Mouse (Mus musculus) MEL (cell line): ENCODE measurements around the gene Pxk. TPM values are rescaled to one million over a fixed set of nuclear protein-coding genes. Genes with fewer than 3 reads are reported as not detected.

Experiments used
- DNase-seq: peaks from one replicate; pipeline ENCODE4 v3.0.0; 2011; ENCODE audit warnings: low read depth, low spot score
- H3K27ac ChIP-seq: 2 replicates; pipeline ENCODE4 v1.5.1; 2012; ENCODE audit warnings: low read depth, mild to moderate bottlenecking, control low read depth, low read length, moderate library complexity; ENCODE audit not compliant: control insufficient read depth
- H3K27me3 ChIP-seq, 2 experiments: fragments of 150-350 bp in 1 of 2; sonication (generic) in 1 of 2; 2 replicates each; pipeline ENCODE4 v1.6.1; 2012; ENCODE audit warnings: low read length in 2 of 2, mild to moderate bottlenecking in 2 of 2, improper control_type of control experiment in 1 of 2, moderate library complexity in 1 of 2; ENCODE audit not compliant: insufficient read depth in 2 of 2, control insufficient read depth in 1 of 2
- H3K36me3 ChIP-seq, 2 experiments: 2 replicates each; pipeline ENCODE4 v1.6.1; 2012 to 2014; ENCODE audit warnings: low read length in 2 of 2, improper control_type of control experiment in 1 of 2, inconsistent platforms in 1 of 2, mild to moderate bottlenecking in 1 of 2; ENCODE audit not compliant: insufficient read depth in 2 of 2, control insufficient read depth in 1 of 2
- H3K4me1 ChIP-seq, 2 experiments: fragments of 150-350 bp in 1 of 2; sonication (generic) in 1 of 2; 2 replicates each; pipeline ENCODE4 v1.6.1; 2012; ENCODE audit warnings: low read length in 2 of 2, improper control_type of control experiment in 1 of 2, mild to moderate bottlenecking in 1 of 2; ENCODE audit not compliant: insufficient read depth in 2 of 2, control insufficient read depth in 1 of 2
- H3K4me3 ChIP-seq, 2 experiments: fragments of 150-350 bp in 1 of 2; sonication (generic) in 1 of 2; 2 replicates each; pipeline ENCODE4 v1.5.1; 2012; ENCODE audit warnings: low read depth in 2 of 2, low read length in 2 of 2, mild to moderate bottlenecking in 2 of 2, moderate library complexity in 2 of 2, control low read depth in 1 of 2, improper control_type of control experiment in 1 of 2; ENCODE audit not compliant: control insufficient read depth in 1 of 2, insufficient read depth in 1 of 2
- H3K79me2 ChIP-seq: 2 replicates; pipeline ENCODE4 v1.6.1; 2012; ENCODE audit warnings: mild to moderate bottlenecking, low read length, moderate library complexity; ENCODE audit not compliant: control insufficient read depth, poor library complexity, insufficient read depth
- H3K9ac ChIP-seq: 2 replicates; pipeline ENCODE4 v1.6.1; 2012; ENCODE audit warnings: low read depth, mild to moderate bottlenecking, control low read depth, low read length, moderate library complexity; ENCODE audit not compliant: control insufficient read depth, poor library complexity, severe bottlenecking
- H3K9me3 ChIP-seq: fragments of 150-350 bp; sonication (generic); replicated peaks from 2 replicates; pipeline ENCODE4 v1.6.1; 2012; ENCODE audit warnings: mild to moderate bottlenecking, low read length, improper control_type of control experiment, moderate library complexity; ENCODE audit not compliant: insufficient read depth
- BHLHE40 ChIP-seq: IDR thresholded peaks from 2 replicates; pipeline ENCODE4 v1.6.1; 2012; ENCODE audit warnings: low read depth, mild to moderate bottlenecking, inconsistent platforms, low read length, improper control_type of control experiment, borderline replicate concordance
- CHD1 ChIP-seq: IDR thresholded peaks from 2 replicates; pipeline ENCODE4 v1.6.1; 2012; ENCODE audit warnings: low read depth, mild to moderate bottlenecking, inconsistent platforms, low read length, improper control_type of control experiment
- CHD2 ChIP-seq: IDR thresholded peaks from 2 replicates; pipeline ENCODE4 v1.6.1; 2011; ENCODE audit warnings: low read length, improper control_type of control experiment
- CTCF ChIP-seq, 3 experiments: IDR thresholded peaks in 2 of 3; conservative IDR thresholded peaks in 1 of 3; 2 replicates each; pipeline ENCODE4 v1.5.1; 2011 to 2012; ENCODE audit warnings: low read length in 3 of 3, low read depth in 2 of 3, mild to moderate bottlenecking in 2 of 3, improper control_type of control experiment in 1 of 3, inconsistent platforms in 1 of 3, mixed read lengths in 1 of 3, moderate library complexity in 1 of 3; ENCODE audit not compliant: control insufficient read depth in 1 of 3, insufficient read depth in 1 of 3, poor library complexity in 1 of 3, severe bottlenecking in 1 of 3
- EP300 ChIP-seq, 2 experiments: IDR thresholded peaks; 2 replicates each; pipeline ENCODE4 v1.6.1; 2011; ENCODE audit warnings: improper control_type of control experiment in 2 of 2, low read length in 2 of 2, low read depth in 1 of 2, mild to moderate bottlenecking in 1 of 2
- ETS1 ChIP-seq: IDR thresholded peaks from 2 replicates; pipeline ENCODE4 v1.6.1; 2012; ENCODE audit warnings: low read depth, mild to moderate bottlenecking, inconsistent platforms, low read length, improper control_type of control experiment, moderate library complexity
- GABPA ChIP-seq: IDR thresholded peaks from 2 replicates; pipeline ENCODE4 v1.6.1; 2012; ENCODE audit warnings: low read depth, mild to moderate bottlenecking, inconsistent platforms, low read length, improper control_type of control experiment, moderate library complexity
- GATA1 ChIP-seq: IDR thresholded peaks from 2 replicates; pipeline ENCODE4 v1.6.1; 2011; ENCODE audit warnings: low read depth, low read length, improper control_type of control experiment
- HCFC1 ChIP-seq: IDR thresholded peaks from 2 replicates; pipeline ENCODE4 v1.6.1; 2012; ENCODE audit warnings: low read depth, mild to moderate bottlenecking, inconsistent platforms, low read length, improper control_type of control experiment, moderate library complexity
- JUND ChIP-seq: IDR thresholded peaks from 2 replicates; pipeline ENCODE4 v1.6.1; 2011; ENCODE audit warnings: low read depth, mild to moderate bottlenecking, improper control_type of control experiment, low read length
- MAFK ChIP-seq: IDR thresholded peaks from 2 replicates; pipeline ENCODE4 v1.6.1; 2011; ENCODE audit warnings: low read depth, mild to moderate bottlenecking, low read length, improper control_type of control experiment, borderline replicate concordance
- MAX ChIP-seq: IDR thresholded peaks from 2 replicates; pipeline ENCODE4 v1.6.1; 2011; ENCODE audit warnings: low read length, improper control_type of control experiment
- MAZ ChIP-seq: IDR thresholded peaks from 2 replicates; pipeline ENCODE4 v1.6.1; 2012; ENCODE audit warnings: low read depth, mild to moderate bottlenecking, inconsistent platforms, low read length, improper control_type of control experiment
- MEF2A ChIP-seq: IDR thresholded peaks from 2 replicates; pipeline ENCODE4 v1.6.1; 2014; ENCODE audit warnings: low read depth, mild to moderate bottlenecking, inconsistent platforms, low read length, improper control_type of control experiment; ENCODE audit not compliant: poor library complexity, insufficient replicate concordance, severe bottlenecking; ENCODE audit errors: extremely low read depth
- MXI1 ChIP-seq: IDR thresholded peaks from 2 replicates; pipeline ENCODE4 v1.6.1; 2011; ENCODE audit warnings: mild to moderate bottlenecking, low read depth, low read length, improper control_type of control experiment
- MYB ChIP-seq: IDR thresholded peaks from 2 replicates; pipeline ENCODE4 v1.6.1; 2011; ENCODE audit warnings: mild to moderate bottlenecking, low read depth, low read length, improper control_type of control experiment
- NELFE ChIP-seq: IDR thresholded peaks from 2 replicates; pipeline ENCODE4 v1.6.1; 2011; ENCODE audit warnings: low read depth, low read length, improper control_type of control experiment
- NRF1 ChIP-seq: IDR thresholded peaks from 2 replicates; pipeline ENCODE4 v1.6.1; 2014; ENCODE audit warnings: low read depth, mild to moderate bottlenecking, inconsistent platforms, low read length, improper control_type of control experiment, moderate library complexity; ENCODE audit not compliant: poor library complexity, insufficient read depth, severe bottlenecking
- POLR2A ChIP-seq, 2 experiments: IDR thresholded peaks; 2 replicates each; pipeline ENCODE4 v1.6.1; 2011 to 2012; ENCODE audit warnings: low read length in 2 of 2, mild to moderate bottlenecking in 2 of 2, control low read depth in 1 of 2, improper control_type of control experiment in 1 of 2, low read depth in 1 of 2, moderate library complexity in 1 of 2; ENCODE audit not compliant: control insufficient read depth in 1 of 2, insufficient read depth in 1 of 2, poor library complexity in 1 of 2
- POLR2AphosphoS2 ChIP-seq: IDR thresholded peaks from 2 replicates; pipeline ENCODE4 v1.6.1; 2011; ENCODE audit warnings: low read length, improper control_type of control experiment
- POLR2AphosphoS5 ChIP-seq: IDR thresholded peaks from 2 replicates; pipeline ENCODE4 v1.6.1; 2012; ENCODE audit warnings: low read depth, borderline replicate concordance, mild to moderate bottlenecking, inconsistent platforms, low read length, moderate library complexity, mixed read lengths
- RAD21 ChIP-seq: IDR thresholded peaks from 2 replicates; pipeline ENCODE4 v1.6.1; 2011; ENCODE audit warnings: mild to moderate bottlenecking, low read depth, low read length, improper control_type of control experiment
- SIN3A ChIP-seq: IDR thresholded peaks from 2 replicates; pipeline ENCODE4 v1.6.1; 2012; ENCODE audit warnings: low read length, improper control_type of control experiment, inconsistent platforms
- SMC3 ChIP-seq: IDR thresholded peaks from 2 replicates; pipeline ENCODE4 v1.6.1; 2011; ENCODE audit warnings: low read depth, low read length, improper control_type of control experiment
- TAL1 ChIP-seq: IDR thresholded peaks from 2 replicates; pipeline ENCODE4 v1.6.1; 2012; ENCODE audit warnings: mild to moderate bottlenecking, inconsistent platforms, low read length, moderate library complexity, mixed read lengths
- UBTF ChIP-seq: IDR thresholded peaks from 2 replicates; pipeline ENCODE4 v1.6.1; 2012; ENCODE audit warnings: low read depth, mild to moderate bottlenecking, inconsistent platforms, low read length, improper control_type of control experiment, moderate library complexity, borderline replicate concordance; ENCODE audit not compliant: insufficient read depth
- USF1 ChIP-seq: IDR thresholded peaks from 2 replicates; pipeline ENCODE4 v1.6.1; 2014; ENCODE audit warnings: low read depth, mild to moderate bottlenecking, inconsistent platforms, low read length, improper control_type of control experiment, moderate library complexity
- USF2 ChIP-seq, 2 experiments: IDR thresholded peaks; 2 replicates each; pipeline ENCODE4 v1.6.1; 2011 to 2012; ENCODE audit warnings: improper control_type of control experiment in 2 of 2, low read length in 2 of 2, borderline replicate concordance in 1 of 2, inconsistent platforms in 1 of 2, low read depth in 1 of 2, mild to moderate bottlenecking in 1 of 2; ENCODE audit not compliant: insufficient read depth in 1 of 2
- ZC3H11A ChIP-seq: IDR thresholded peaks from 2 replicates; pipeline ENCODE4 v1.6.1; 2012; ENCODE audit warnings: low read depth, mild to moderate bottlenecking, inconsistent platforms, low read length, improper control_type of control experiment
- ZNF384 ChIP-seq: IDR thresholded peaks from 2 replicates; pipeline ENCODE4 v1.6.1; 2012; ENCODE audit warnings: low read depth, mild to moderate bottlenecking, inconsistent platforms, low read length, improper control_type of control experiment
- polyA plus RNA-seq, 2 experiments: library from polyadenylated mRNA; stranded (reverse) in 1 of 2; unstranded in 1 of 2; fragments of >175 nt in 1 of 2; fragments of >200 nt in 1 of 2; gene quantifications; 2 replicates each; pipeline versions ENCODE4 v1.2.1 to v1.2.4; 2012; ENCODE audit warnings: low replicate concordance in 2 of 2, low read depth in 1 of 2; ENCODE audit not compliant: insufficient read length in 2 of 2, insufficient read depth in 1 of 2, missing spikeins in 1 of 2
- total RNA-seq: library from RNA; depleted of rRNA; stranded (reverse); fragments of 300-350 nt; gene quantifications from 2 replicates; pipeline ENCODE4 v1.2.3, GENCODE M21; 2012

The Pxk gene
- total and polyA plus RNA-seq, 3 experiments = 5.9 to 12.9 TPM; not detected in 1

DNA sequence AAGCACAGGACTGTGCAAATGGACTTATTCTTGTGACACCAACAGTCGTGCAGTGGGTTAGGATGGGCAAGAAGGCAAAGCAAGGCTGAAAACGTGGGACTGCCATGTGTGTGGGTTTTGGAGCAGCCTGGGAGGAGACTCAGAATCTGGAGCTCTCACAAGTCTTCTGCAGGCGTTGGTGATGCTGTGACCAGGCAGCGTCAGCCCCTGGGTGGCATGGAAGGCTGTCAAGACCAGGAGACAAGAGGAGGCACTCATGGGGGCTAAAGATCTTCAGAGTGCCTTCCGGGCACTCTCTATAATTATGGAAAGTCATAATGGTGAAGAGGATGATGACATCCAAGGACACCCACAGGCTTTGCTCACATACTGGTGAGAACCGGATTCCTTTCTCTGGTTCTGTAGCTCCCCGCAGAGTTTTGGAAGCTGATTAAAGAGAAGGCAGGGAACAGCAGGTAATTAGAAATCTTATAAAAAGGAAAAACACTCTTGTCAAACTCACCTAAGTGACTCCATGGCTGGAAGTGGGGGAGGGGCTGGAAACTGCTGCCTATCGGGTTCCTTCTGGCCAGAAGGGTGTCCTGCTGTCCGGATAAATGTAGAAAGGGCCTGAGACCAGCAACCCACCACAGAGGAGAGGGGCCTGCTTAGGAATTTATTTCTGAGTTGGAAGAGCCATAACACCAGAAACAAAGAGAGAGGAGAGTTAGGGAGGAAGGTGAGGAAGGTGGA lies 108.3 kb downstream of the Pxk start:
- Histone ChIP-seq H3K36me3 (no peaks in the 10 kb centered on the region), H3K9me3 (no peaks in the 10 kb centered on the region), H3K79me2 (no peaks in the 10 kb centered on the region), H3K27me3 (peaks cover 6 to 9% of the 10 kb centered on the region in 2 experiments), H3K4me1 (no peaks in the 10 kb centered on the region), H3K9ac (no peak overlapping the region), H3K4me3 (no peak overlapping the region), H3K27ac (no peak overlapping the region)
- TF ChIP-seq ETS1 = no peak
- no peak for TF ChIP-seq MAZ
- no peak for TF ChIP-seq POLR2AphosphoS5
- no peak for TF ChIP-seq RAD21
- no peak for TF ChIP-seq NRF1
- no peak for TF ChIP-seq ZNF384
- TF ChIP-seq GABPA = no peak
- no peak for TF ChIP-seq CTCF (IDR thresholded peaks at IDR 0.05 in 2 of 3, conservative IDR thresholded peaks at IDR 0.05 in 1 of 3; ENCODE audit: control insufficient read depth in 1 of 3, insufficient read depth in 1 of 3, low read depth in 2 of 3, low read length in 3 of 3, poor library complexity in 1 of 3, severe bottlenecking in 1 of 3)
- no peak for TF ChIP-seq POLR2A (IDR thresholded peaks at IDR 0.05; ENCODE audit: control insufficient read depth in 1 of 2, insufficient read depth in 1 of 2, low read depth in 1 of 2, low read length in 2 of 2, poor library complexity in 1 of 2)
- no peak for TF ChIP-seq ZC3H11A
- no peak for TF ChIP-seq MEF2A
- TF ChIP-seq SMC3 = no peak
- TF ChIP-seq CHD1 = no peak
- no peak for TF ChIP-seq NELFE
- TF ChIP-seq POLR2AphosphoS2 = no peak
- no peak for TF ChIP-seq CHD2
- no peak for DNase-seq

DNA sequence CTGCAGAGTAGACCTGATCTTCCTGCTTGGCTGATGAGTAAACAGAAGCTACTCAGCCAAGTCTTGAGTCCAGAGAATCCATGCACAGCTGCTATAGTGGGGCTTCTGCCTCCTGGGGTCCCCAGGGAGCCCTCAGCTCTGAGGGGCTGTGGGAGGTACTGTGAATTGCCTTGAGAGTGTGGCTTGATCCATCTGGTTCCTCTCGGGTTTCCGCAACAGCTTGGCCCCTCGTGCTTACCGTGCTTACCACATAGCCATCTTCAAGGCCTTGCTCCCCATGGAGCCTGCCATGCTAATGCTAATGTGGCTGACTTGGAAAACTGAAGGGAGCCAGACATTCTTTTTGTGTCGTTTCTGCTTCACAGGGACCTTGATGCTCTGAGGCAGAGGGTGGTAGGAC lies 109.1 kb downstream of the Pxk start:
- DNase-seq = no peak
- Histone ChIP-seq H3K9me3 (no peaks in the 10 kb centered on the region), H3K27ac (no peak overlapping the region), H3K4me1 (no peaks in the 10 kb centered on the region), H3K9ac (no peak overlapping the region), H3K4me3 (no peak overlapping the region), H3K36me3 (no peaks in the 10 kb centered on the region), H3K27me3 (peaks cover 6 to 9% of the 10 kb centered on the region in 2 experiments), H3K79me2 (no peaks in the 10 kb centered on the region)
- TF ChIP-seq POLR2AphosphoS2 (no peak), SIN3A (no peak), GATA1 (no peak), MAFK (no peak), MYB (no peak), MAX (no peak), POLR2A (IDR thresholded peaks at IDR 0.05; ENCODE audit: control insufficient read depth in 1 of 2, insufficient read depth in 1 of 2, low read depth in 1 of 2, low read length in 2 of 2, poor library complexity in 1 of 2) (no peak), MXI1 (no peak), JUND (no peak), USF1 (no peak), TAL1 (no peak), USF2 (IDR thresholded peaks at IDR 0.05; ENCODE audit: borderline replicate concordance in 1 of 2, insufficient read depth in 1 of 2, low read depth in 1 of 2, low read length in 2 of 2) (no peak), EP300 (IDR thresholded peaks at IDR 0.05; ENCODE audit: low read depth in 1 of 2, low read length in 2 of 2) (no peak), SMC3 (no peak), UBTF (no peak), CTCF (IDR thresholded peaks at IDR 0.05 in 2 of 3, conservative IDR thresholded peaks at IDR 0.05 in 1 of 3; ENCODE audit: control insufficient read depth in 1 of 3, insufficient read depth in 1 of 3, low read depth in 2 of 3, low read length in 3 of 3, poor library complexity in 1 of 3, severe bottlenecking in 1 of 3) (no peak), BHLHE40 (no peak), RAD21 (no peak), HCFC1 (no peak)
